Mouse (Mus musculus): ENCODE measurements around the gene Gab1.

The Gab1 gene

GRCm38 (mm10) chr8:80880196-80881106, at the start of gene Gab1:
TSS of gene Gab1 (minus strand) at chr8:80880519.
- DNase-seq: peak; percentile 79 to 84

GRCm38 (mm10) chr8:80928770-80929169, 48.5 kb upstream of the Gab1 start:
- DNase-seq: no peak

- no peak for DNase-seq
Measured at GRCm38 (mm10) chr8:80923794-80924316, 43.5 kb upstream of the Gab1 start.

GRCm38 (mm10) chr8:80922642-80923041, 42.3 kb upstream of the Gab1 start:
- peak; percentile 53 to 72 for DNase-seq

GRCm38 (mm10) chr8:80919130-80919529, 38.8 kb upstream of the Gab1 start:
- DNase-seq: no peak

- DNase-seq: no peak
Measured at GRCm38 (mm10) chr8:80918531-80918930, 38.2 kb upstream of the Gab1 start.

- DNase-seq: no peak
Measured at GRCm38 (mm10) chr8:80916463-80917235, 36.3 kb upstream of the Gab1 start.

- no peak for DNase-seq
Measured at GRCm38 (mm10) chr8:80913016-80913748, 32.9 kb upstream of the Gab1 start.

GRCm38 (mm10) chr8:80911400-80911799, 31.1 kb upstream of the Gab1 start:
- DNase-seq: no peak

- DNase-seq: peak in 1 of 2 experiments; percentile 29
Measured at GRCm38 (mm10) chr8:80908262-80908907, 28.1 kb upstream of the Gab1 start.

GRCm38 (mm10) chr8:80902354-80902753, 22.0 kb upstream of the Gab1 start:
- no peak for DNase-seq

- no peak for DNase-seq
Measured at GRCm38 (mm10) chr8:80899364-80899763, 19.0 kb upstream of the Gab1 start.

GRCm38 (mm10) chr8:80896026-80896425, 15.7 kb upstream of the Gab1 start:
- no peak for DNase-seq

- DNase-seq: no peak
Measured at GRCm38 (mm10) chr8:80895397-80895796, 15.1 kb upstream of the Gab1 start.

GRCm38 (mm10) chr8:80894528-80894927, 14.2 kb upstream of the Gab1 start:
- DNase-seq: no peak

GRCm38 (mm10) chr8:80879426-80880195, 708 bp downstream of the Gab1 start:
- peak; percentile 69 to 73 for DNase-seq

GRCm38 (mm10) chr8:80878801-80879425, 1.4 kb downstream of the Gab1 start:
- peak; percentile 60 to 61 for DNase-seq

- DNase-seq: no peak
Measured at GRCm38 (mm10) chr8:80878146-80878545, 2.2 kb downstream of the Gab1 start.

- no peak for DNase-seq
Measured at GRCm38 (mm10) chr8:80875537-80875936, 4.8 kb downstream of the Gab1 start.

GRCm38 (mm10) chr8:80873723-80874427, 6.4 kb downstream of the Gab1 start:
- DNase-seq: no peak

Measured in cerebellum, postnatal 25 days (tissue).